Mouse (Mus musculus): Measurements from ENCODE around the gene Lztfl1. TPM values are rescaled to one million over a fixed set of nuclear protein-coding genes. Genes with fewer than 3 reads are reported as not detected.
"Not testable (repeated sequence)": the region's sequence is repeated elsewhere in the genome, so short reads cannot be mapped to it uniquely, and the experiment has no call there.

The Lztfl1 gene
- polyA plus RNA-seq, 1 experiment from 2014 or later = 55.8 TPM

GRCm38 (mm10) chr9:123695634-123696302 is 21.7 kb downstream of the Lztfl1 start:
- no peak overlapping the region for H3K9ac ChIP-seq

GRCm38 (mm10) chr9:123688227-123688626 is 29.3 kb downstream of the Lztfl1 start:
- Histone ChIP-seq H3K4me2 (replicated peaks) (no peak overlapping the region), H3K9ac (no peak overlapping the region), H3K27ac (no peak overlapping the region), H3K4me1 (replicated peaks; ENCODE audit: control insufficient read depth, insufficient read depth, low read length) (no peaks in the 10 kb centered on the region), H3K9me3 (ENCODE audit: control insufficient read depth, low read length) (no peaks in the 10 kb centered on the region), H3K27me3 (ENCODE audit: control insufficient read depth, insufficient read depth, low read length) (no peaks in the 10 kb centered on the region), H3K36me3 (replicated peaks; ENCODE audit: control insufficient read depth, insufficient read depth) (peaks cover 15% of the 10 kb centered on the region; the same call in 1 of the 2 replicates), H3K4me3 (replicated peaks; ENCODE audit: low read length) (no peak overlapping the region)
- no peak for ATAC-seq (ENCODE audit: low FRiP score)
- 81% methylated on average over 1 of the region's 1 CpGs for WGBS
- DNase-seq (ENCODE audit: low spot score) = no peak

More at GRCm38 (mm10) chr9:123695634-123696302, 21.7 kb downstream of the Lztfl1 start:
- H3K4me1 ChIP-seq (replicated peaks; ENCODE audit: control insufficient read depth, insufficient read depth, low read length) = no peaks in the 10 kb centered on the region
- H3K4me3 ChIP-seq (replicated peaks; ENCODE audit: low read length) = no peak overlapping the region
- no peak overlapping the region for H3K27ac ChIP-seq
- DNase-seq (ENCODE audit: low spot score) (no peak), ATAC-seq (ENCODE audit: low FRiP score) (no peak)
- H3K4me2 ChIP-seq (replicated peaks) = no peak overlapping the region
- 97% methylated on average over 3 of the region's 3 CpGs for WGBS
- no peaks in the 10 kb centered on the region for H3K9me3 ChIP-seq (ENCODE audit: control insufficient read depth, low read length)
- H3K36me3 ChIP-seq (replicated peaks; ENCODE audit: control insufficient read depth, insufficient read depth) = peaks cover 35% of the 10 kb centered on the region
- H3K27me3 ChIP-seq (ENCODE audit: control insufficient read depth, insufficient read depth, low read length) = no peaks in the 10 kb centered on the region

- Histone ChIP-seq H3K9me3 (ENCODE audit: control insufficient read depth, low read length) (no peaks in the 10 kb centered on the region), H3K27me3 (ENCODE audit: control insufficient read depth, insufficient read depth, low read length) (peaks cover under 1% of the 10 kb centered on the region; the same call in 1 of the 2 replicates), H3K4me2 (replicated peaks) (no peak overlapping the region), H3K9ac (no peak overlapping the region), H3K4me3 (replicated peaks; ENCODE audit: low read length) (no peak overlapping the region), H3K27ac (no peak overlapping the region), H3K36me3 (replicated peaks; ENCODE audit: control insufficient read depth, insufficient read depth) (no peaks in the 10 kb centered on the region), H3K4me1 (replicated peaks; ENCODE audit: control insufficient read depth, insufficient read depth, low read length) (no peaks in the 10 kb centered on the region)
- 62% methylated on average over 5 of the region's 5 CpGs for WGBS
- no peak for ATAC-seq (ENCODE audit: low FRiP score)
- DNase-seq (ENCODE audit: low spot score) = no peak
These were observed 31.3 kb downstream of the Lztfl1 start for GRCm38 (mm10) chr9:123686206-123686605.

- Histone ChIP-seq H3K36me3 (replicated peaks; ENCODE audit: control insufficient read depth, insufficient read depth) (no peaks in the 10 kb centered on the region), H3K9ac (no peak overlapping the region), H3K9me3 (ENCODE audit: control insufficient read depth, low read length) (no peaks in the 10 kb centered on the region), H3K4me1 (replicated peaks; ENCODE audit: control insufficient read depth, insufficient read depth, low read length) (peaks cover 2% of the 10 kb centered on the region; the same call in 1 of the 2 replicates), H3K4me2 (replicated peaks) (no peak overlapping the region), H3K4me3 (replicated peaks; ENCODE audit: low read length) (no peak overlapping the region), H3K27ac (no peak overlapping the region), H3K27me3 (ENCODE audit: control insufficient read depth, insufficient read depth, low read length) (peaks cover 25% of the 10 kb centered on the region)
- DNase-seq (ENCODE audit: low spot score) = no peak
- no peak for ATAC-seq (ENCODE audit: low FRiP score)
- WGBS = 58% methylated on average over 3 of the region's 3 CpGs
These were observed 33.8 kb downstream of the Lztfl1 start for GRCm38 (mm10) chr9:123683704-123684103.

- H3K4me2 ChIP-seq (replicated peaks) = peak overlapping the region; percentile 80
- WGBS = 38% methylated on average over 2 of the region's 2 CpGs
- no peak overlapping the region for H3K27ac ChIP-seq
- no peak for ATAC-seq (ENCODE audit: low FRiP score)
- peak overlapping the region; percentile 48; the same call in 1 of the 2 replicates for H3K9ac ChIP-seq
- H3K9me3 ChIP-seq (ENCODE audit: control insufficient read depth, low read length) = no peaks in the 10 kb centered on the region
- H3K4me3 ChIP-seq (replicated peaks; ENCODE audit: low read length) = peak overlapping the region; percentile 40
- peaks cover 59% of the 10 kb centered on the region for H3K27me3 ChIP-seq (ENCODE audit: control insufficient read depth, insufficient read depth, low read length)
- peaks cover 8% of the 10 kb centered on the region for H3K4me1 ChIP-seq (replicated peaks; ENCODE audit: control insufficient read depth, insufficient read depth, low read length)
- DNase-seq (ENCODE audit: low spot score) = no peak
- H3K36me3 ChIP-seq (replicated peaks; ENCODE audit: control insufficient read depth, insufficient read depth) = no peaks in the 10 kb centered on the region
These were observed 38.3 kb downstream of the Lztfl1 start for GRCm38 (mm10) chr9:123679198-123679597.

GRCm38 (mm10) chr9:123678327-123679105 is 39.0 kb downstream of the Lztfl1 start, which contains the start of the genes Ccr9 and Slc6a20a:
Gene Ccr9 (plus strand): TSS chr9:123678439.
Gene Slc6a20a (minus strand): TSS chr9:123678885.
- Histone ChIP-seq H3K4me3 (replicated peaks; ENCODE audit: low read length) (peak within 1 kb of the TSS; percentile 40), H3K9me3 (ENCODE audit: control insufficient read depth, low read length) (no peaks in the 10 kb centered on the region), H3K36me3 (replicated peaks; ENCODE audit: control insufficient read depth, insufficient read depth) (no peaks in the 10 kb centered on the region), H3K4me1 (replicated peaks; ENCODE audit: control insufficient read depth, insufficient read depth, low read length) (peaks cover 8% of the 10 kb centered on the region), H3K27ac (no peak within 1 kb of the TSS), H3K27me3 (ENCODE audit: control insufficient read depth, insufficient read depth, low read length) (peaks cover 59% of the 10 kb centered on the region), H3K4me2 (replicated peaks) (peak within 1 kb of the TSS; percentile 80), H3K9ac (peak within 1 kb of the TSS; percentile 48)
- DNase-seq (ENCODE audit: low spot score) (no peak), ATAC-seq (ENCODE audit: low FRiP score) (no peak)
- WGBS = under 1% methylated on average over 73 of the region's 73 CpGs

- no peaks in the 10 kb centered on the region for H3K36me3 ChIP-seq (replicated peaks; ENCODE audit: control insufficient read depth, insufficient read depth)
- DNase-seq (ENCODE audit: low spot score) (no peak), ATAC-seq (ENCODE audit: low FRiP score) (no peak)
- no peaks in the 10 kb centered on the region for H3K27me3 ChIP-seq (ENCODE audit: control insufficient read depth, insufficient read depth, low read length)
- no peak overlapping the region for H3K4me2 ChIP-seq (replicated peaks)
- WGBS = 51% methylated on average over 5 of the region's 5 CpGs
- no peaks in the 10 kb centered on the region for H3K9me3 ChIP-seq (ENCODE audit: control insufficient read depth, low read length)
- no peak overlapping the region for H3K4me3 ChIP-seq (replicated peaks; ENCODE audit: low read length)
- no peak overlapping the region for H3K9ac ChIP-seq
- no peaks in the 10 kb centered on the region for H3K4me1 ChIP-seq (replicated peaks; ENCODE audit: control insufficient read depth, insufficient read depth, low read length)
- no peak overlapping the region for H3K27ac ChIP-seq
These were observed 51.9 kb downstream of the Lztfl1 start for GRCm38 (mm10) chr9:123665645-123666044.

- not testable (repeated sequence) for H3K4me2 ChIP-seq (replicated peaks); ATAC-seq (ENCODE audit: low FRiP score); H3K9me3 ChIP-seq (ENCODE audit: control insufficient read depth, low read length); H3K27ac ChIP-seq; H3K36me3 ChIP-seq (replicated peaks; ENCODE audit: control insufficient read depth, insufficient read depth); DNase-seq (ENCODE audit: low spot score); H3K4me3 ChIP-seq (replicated peaks; ENCODE audit: low read length); H3K27me3 ChIP-seq (ENCODE audit: control insufficient read depth, insufficient read depth, low read length); H3K9ac ChIP-seq; H3K4me1 ChIP-seq (replicated peaks; ENCODE audit: control insufficient read depth, insufficient read depth, low read length)
- 84% methylated on average over 17 of the region's 18 CpGs for WGBS
These were observed 57.4 kb downstream of the Lztfl1 start for GRCm38 (mm10) chr9:123659986-123660676.

- Histone ChIP-seq H3K27ac (no peak overlapping the region), H3K9me3 (ENCODE audit: control insufficient read depth, low read length) (no peaks in the 10 kb centered on the region), H3K27me3 (ENCODE audit: control insufficient read depth, insufficient read depth, low read length) (no peaks in the 10 kb centered on the region), H3K4me3 (replicated peaks; ENCODE audit: low read length) (no peak overlapping the region), H3K36me3 (replicated peaks; ENCODE audit: control insufficient read depth, insufficient read depth) (no peaks in the 10 kb centered on the region), H3K9ac (no peak overlapping the region), H3K4me1 (replicated peaks; ENCODE audit: control insufficient read depth, insufficient read depth, low read length) (no peaks in the 10 kb centered on the region), H3K4me2 (replicated peaks) (no peak overlapping the region)
- no peak for ATAC-seq (ENCODE audit: low FRiP score)
- no peak for DNase-seq (ENCODE audit: low spot score)
These were observed 58.5 kb downstream of the Lztfl1 start for GRCm38 (mm10) chr9:123658981-123659380.
